Mouse (Mus musculus) embryo, embryonic 11 days (tissue): ENCODE measurements at regions not wholly inside any gene's neighbourhood (a gene's known extent, or its start where the extent isn't known, plus 50 kb on each side); places are given as distances from the start of the nearest gene placed in this dataset.

ENCODE experiments used
- DNase-seq: peaks from one replicate; pipeline ENCODE4 v3.0.0-alpha.2; 2015

GRCm38 (mm10) chr12:73491370-73491769, 54.8 kb downstream of the Tmem30b start:
- no peak for DNase-seq

DNA sequence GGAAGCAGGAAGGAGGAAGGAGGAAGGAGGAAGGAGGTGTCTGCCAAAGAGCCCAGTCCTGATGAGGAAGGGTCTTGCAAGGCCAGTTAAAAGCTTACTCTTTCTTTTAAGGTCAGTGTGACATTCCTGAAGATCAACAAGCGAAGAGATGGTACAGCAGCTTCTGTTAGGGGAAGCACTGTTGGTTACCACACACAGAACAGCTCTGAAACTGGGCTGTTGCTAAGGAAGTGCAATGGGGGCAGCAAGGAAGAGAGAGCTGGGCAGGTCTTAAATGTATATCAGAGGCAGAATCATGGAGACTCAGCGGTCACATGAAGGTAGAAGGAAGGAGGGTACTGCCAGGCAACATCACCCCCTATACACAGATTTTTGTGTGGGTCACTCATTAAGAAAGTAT, 63.3 kb downstream of the Tmem30b start:
- no peak for DNase-seq

- no peak for DNase-seq
Observed at GRCm38 (mm10) chr12:73482275-73482674, 63.9 kb downstream of the Tmem30b start.

- DNase-seq = no peak
Observed at GRCm38 (mm10) chr12:73481705-73482104, 64.5 kb downstream of the Tmem30b start.

DNA sequence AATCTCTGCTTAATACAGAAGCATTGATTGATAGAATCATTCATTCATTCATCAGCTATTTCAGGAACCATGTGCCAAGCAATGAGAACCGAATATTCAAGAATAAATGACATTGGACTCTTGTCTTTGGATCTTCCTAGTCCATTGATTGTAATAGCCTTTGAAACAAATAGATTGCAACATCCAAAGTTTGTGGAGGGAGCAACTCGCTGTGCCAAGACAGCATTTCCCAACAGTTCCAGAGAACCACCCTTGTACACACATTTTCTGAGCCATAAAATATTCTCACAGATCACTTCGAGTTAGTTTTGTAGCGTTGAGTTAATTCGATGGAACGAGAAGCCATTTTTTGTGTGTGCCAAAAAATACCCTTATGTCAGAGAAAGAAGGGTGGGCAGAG, 65.0 kb downstream of the Tmem30b start:
- DNase-seq = no peak

DNA sequence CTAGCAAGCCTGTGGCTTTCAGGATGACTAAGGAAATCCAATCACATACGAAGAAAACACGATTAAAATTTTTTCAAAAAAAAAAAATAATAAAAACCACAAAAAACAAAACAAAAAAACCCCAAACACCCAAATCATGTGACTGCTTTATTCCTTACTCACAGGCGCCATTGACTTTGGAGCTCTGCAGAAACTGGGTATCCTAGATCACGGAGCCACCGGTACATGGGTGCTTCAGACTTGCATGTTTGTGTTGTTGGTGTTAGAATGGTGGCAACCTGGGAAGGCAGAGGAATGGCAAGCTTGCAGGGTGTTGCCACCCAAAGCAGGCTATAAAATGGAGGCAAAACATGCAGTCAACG, 65.6 kb downstream of the Tmem30b start:
- no peak for DNase-seq

DNA sequence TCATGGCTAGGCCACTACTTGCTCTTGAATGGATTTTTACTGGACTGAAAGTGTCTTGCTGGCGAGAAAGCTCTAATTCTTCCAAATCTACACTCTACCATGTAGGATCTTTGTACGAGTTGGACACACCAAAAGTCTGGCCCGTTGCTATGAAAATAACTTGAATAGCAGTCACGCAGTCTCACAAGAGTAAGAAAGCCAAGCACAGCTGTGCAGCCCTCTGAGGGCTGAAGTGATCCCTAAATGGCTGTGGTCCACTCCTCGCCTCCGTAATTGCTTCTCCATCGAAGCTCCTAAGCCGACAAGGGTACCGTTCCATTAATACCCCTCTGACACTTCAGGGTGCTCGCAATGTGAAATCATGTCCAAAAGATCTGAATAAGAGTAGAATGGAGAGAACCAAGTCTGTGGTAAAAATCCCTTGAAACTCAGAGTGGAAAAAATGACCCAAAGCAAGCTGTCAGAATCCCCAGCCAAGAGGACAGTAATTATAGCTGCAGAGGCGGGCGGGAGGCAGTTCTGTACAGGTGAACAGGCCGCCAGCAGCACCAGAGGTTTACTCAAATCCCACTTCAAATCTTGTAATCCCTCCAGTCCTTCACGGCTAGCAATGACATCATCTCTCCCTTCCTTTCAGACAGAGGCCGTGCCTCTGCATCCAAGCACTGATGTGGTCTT, 66.1 kb downstream of the Tmem30b start:
- no peak for DNase-seq

DNA sequence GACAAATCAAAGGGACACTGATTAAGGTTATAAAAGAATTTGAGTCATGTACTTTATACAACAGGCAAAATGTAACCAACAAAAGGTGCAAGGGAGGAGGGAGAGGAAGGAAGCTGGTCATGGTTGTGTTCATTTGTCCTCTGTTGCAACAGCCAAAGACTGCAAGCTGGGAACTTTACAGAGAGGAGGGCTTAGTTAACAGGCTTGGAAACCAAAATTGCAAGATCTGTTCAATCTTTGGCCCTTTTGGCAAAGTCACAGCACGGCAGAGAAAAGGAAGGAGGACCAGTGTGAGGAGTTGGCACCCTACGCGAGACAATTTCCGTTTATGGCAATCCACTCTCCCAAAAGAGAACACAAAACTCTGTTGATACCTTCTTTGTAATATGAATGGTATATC, 67.6 kb downstream of the Tmem30b start:
- DNase-seq = no peak

DNA sequence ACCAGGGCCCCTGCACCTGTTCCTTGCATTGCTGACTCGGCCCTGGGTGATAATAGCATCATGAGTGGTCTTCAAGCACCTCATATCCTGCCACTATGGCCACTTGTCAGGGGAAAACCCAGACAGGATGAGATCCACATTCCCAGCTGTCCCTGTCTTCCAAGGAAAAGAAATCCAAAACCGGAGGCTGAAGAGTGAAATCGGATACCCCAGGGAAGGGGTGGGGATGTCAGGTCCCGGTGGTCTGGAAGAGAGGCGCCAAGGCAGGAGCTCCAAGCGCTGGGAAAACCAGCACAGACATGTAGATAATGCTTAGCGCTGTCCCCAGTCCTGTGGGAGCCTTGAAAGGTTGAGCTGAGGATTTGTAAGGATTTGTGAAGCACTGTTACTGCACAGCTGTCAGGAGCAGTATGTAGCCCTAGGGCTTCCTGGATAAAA, 69.8 kb downstream of the Tmem30b start:
- peak; percentile 64 for DNase-seq

DNA sequence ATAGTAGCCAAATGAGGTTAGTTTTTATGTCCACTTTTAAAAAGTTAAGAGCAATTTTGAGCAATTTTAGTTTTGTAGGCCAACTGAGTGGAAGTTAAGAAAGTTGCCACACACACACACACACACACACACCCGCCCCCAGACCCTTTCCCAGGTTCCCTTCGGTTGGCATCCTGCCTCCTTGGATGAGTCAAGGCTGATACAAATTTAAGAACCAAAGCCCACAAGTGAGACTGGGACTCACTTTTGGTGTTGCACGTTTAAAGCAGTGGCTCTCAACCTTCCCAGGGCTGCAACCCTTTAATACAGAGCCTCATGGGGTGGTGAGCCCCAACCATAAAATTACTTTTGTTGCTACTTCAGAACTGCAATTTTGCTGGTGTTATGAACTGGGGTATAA, 70.4 kb downstream of the Tmem30b start:
- no peak for DNase-seq

DNA sequence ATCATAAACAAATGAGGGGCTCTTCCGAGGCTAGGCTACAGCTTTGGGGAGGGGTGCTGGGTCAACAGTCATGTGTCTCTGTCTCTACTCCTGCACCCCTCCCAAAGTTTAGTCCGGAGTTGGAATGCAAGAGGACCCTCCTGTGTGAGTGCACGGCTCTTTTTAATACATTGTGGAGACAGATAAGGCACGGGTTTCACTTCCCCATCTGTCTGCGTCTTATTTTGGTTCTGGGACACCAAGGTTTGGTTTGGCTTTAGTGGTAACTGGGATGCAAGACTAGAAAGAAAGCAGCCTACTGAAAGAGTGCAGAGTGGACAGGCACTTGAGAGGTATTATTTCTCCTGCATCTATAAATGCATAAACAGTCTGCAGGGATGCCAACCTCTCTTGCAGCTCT, 71.2 kb downstream of the Tmem30b start:
- DNase-seq = no peak

GRCm38 (mm10) chr12:73473111-73473510, 73.1 kb downstream of the Tmem30b start:
- DNase-seq = no peak

DNA sequence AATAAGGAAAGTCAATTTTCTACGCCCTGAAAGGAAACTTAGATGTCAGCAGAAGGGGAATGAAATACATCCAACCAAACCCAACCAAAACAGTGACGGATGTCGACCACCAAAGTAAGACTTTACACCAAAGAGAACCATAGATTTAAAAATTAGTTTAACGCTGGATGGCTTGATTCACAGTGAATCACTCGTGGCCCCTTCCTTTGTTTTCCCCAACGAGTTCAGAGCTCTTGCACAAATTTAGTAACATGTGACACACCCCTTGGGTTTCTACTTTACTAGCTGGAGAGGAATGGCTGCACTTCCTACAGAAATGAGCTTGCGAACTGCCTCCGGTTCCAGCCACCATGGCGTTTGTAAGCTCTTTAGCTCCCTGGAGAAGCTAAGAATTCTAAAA, 74.2 kb downstream of the Tmem30b start:
- DNase-seq = no peak

GRCm38 (mm10) chr12:73466484-73466883, 79.7 kb downstream of the Tmem30b start:
- peak; percentile 49 for DNase-seq

DNA sequence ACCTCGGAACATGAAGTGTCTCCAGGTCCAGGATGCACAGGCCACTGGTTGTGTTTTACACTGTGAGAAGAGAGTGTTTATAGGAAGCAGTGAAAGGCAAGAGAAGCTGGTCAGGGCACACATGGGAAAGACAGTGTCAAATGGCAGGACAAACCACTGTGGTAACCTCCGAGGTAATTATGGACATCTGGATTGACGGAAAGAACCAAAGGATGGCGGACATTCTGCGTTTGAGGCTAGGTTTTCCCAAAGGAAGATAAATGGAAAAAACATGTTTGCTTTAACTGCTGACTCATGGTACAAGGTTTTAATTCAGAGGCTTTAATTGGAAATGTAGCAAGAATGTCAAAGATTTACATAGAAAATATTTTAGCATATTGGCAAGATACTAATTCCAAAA, 80.2 kb downstream of the Tmem30b start:
- DNase-seq = peak; percentile 53

DNA sequence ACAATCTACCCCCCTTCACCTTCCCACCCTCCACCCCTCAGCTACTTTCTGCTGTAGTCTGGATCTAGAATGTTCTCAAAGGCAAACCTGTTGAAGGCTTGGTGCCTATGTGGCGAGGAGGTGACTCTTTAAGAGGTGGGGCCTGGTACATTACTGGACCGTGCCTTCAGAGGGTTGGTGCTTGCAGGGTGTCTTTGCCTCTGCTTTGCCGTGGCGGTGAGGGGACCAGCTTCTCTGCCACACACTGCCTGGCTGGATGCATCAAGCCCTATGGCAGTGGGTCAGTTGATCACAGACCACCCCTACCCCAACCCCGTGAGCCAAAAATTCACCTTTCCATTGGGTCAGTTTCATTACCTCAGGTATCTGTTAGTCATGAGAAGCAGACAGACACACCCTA, 81.9 kb downstream of the Tmem30b start:
- no peak for DNase-seq

GRCm38 (mm10) chr12:73462091-73462490, 84.1 kb downstream of the Tmem30b start:
- DNase-seq = no peak

DNA sequence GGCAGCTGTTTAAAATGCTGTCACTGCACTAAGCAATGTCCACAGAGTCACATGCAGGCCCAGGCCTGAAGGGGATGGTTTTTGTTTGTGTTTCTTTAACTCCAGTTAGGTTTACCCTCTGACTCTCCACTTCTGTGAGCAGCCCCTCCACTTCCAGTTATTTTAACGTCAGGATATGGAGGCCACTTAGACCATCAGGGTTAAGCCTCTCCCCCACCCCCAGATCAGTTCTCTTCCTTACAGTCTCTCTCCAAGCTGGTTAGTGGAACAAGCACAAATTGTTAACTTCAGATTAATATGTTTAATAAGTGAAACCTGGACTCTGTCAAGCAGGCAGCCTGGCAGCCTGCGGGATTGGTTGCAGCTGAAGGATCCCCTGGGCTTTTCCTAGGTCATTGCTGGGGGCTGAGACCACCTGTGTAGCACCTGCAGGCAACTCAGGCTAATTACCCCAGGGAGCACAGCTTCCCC, 85.9 kb downstream of the Tmem30b start:
- DNase-seq = peak; percentile 60

DNA sequence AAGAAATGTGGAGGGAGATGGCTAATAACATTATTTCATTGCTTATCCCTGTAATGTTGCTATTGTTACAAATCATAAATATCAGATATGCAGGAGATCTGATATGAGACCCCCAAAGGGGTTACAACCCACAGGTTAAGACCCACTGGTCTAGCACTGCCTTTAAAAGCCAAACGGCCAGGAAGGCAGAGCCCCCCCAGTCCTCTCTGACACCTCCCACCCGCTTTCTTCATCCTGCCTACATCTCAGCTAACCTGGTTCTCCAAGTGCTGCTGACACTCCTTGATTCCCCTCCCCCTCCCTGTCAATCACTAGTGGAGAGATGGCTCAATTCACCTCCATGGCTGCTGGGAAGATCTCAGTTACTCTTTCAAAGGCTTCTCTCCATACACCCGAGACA, 94.9 kb downstream of the Tmem30b start:
- no peak for DNase-seq

DNA sequence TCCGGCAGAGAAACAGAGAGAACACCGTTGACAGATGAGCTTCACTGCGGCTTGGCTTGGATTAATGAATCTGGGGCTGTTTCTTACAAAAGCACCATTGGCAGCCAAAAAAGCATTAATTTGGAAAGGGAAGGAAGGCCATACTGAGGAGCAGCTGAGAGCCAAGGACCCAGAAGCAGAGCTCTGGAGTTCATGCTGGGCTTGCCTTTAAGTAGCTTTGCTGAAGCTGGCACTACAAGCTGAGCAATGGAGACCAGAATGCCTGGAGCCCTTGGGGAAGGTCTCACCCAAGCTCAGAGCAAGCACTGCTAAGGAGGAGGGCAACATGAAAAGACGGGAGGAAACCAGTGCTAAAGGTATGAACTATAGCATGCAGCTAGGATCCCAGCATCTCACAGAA, 95.7 kb downstream of the Tmem30b start:
- DNase-seq = no peak

- DNase-seq = peak; percentile 59
Observed at GRCm38 (mm10) chr12:73449911-73450520, 96.2 kb downstream of the Tmem30b start.

DNA sequence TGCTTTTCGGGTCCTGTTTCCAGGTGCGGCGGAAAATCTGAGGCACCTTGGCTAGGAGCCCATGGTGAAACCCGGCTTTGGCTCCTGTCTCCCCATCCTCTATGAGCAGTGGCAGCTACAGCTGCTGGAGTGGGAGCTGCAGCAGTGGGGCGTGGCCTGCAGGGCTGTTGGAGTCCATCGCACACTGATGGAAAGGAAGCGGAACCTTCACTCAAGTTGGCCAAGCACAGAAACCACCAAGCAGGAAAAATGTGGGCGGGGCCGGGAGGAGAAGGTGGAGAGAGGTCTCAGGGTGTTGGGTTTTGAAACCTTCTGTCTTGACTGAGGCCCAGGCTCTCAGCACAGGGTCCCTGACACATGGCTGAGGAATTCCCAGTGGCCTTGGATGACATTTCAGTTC, 97.1 kb downstream of the Tmem30b start:
- DNase-seq = peak; percentile 54

DNA sequence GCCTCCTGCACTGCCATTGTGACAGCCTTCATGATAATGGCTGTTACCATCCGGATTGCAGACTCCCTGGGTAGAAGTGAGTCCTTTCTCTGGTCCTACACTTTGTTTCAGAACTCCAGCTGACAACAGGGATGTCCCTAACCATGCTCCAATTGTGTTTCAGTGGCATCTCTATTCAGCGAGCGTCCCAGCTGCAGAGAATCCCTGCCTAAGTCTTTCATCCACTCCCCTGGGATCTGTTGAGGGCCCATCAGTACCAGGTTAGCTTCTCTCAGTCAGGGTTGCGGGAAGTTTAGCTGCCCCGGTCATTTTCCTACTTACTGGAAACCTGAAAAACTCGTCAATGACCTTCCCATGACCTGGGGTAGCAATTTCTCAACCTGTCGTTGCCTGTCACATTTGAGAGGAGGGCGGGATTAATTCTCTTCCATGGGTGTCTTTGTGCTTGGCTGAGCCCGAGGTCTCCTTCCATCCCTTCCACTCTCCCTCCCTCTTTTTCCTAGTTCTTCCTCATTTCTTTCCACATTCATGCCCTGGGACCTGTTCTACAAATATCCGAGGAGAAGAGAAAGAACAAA, 97.7 kb downstream of the Tmem30b start:
- peak; percentile 47 for DNase-seq

GRCm38 (mm10) chr12:73447172-73447571, 99.0 kb downstream of the Tmem30b start:
- DNase-seq = no peak

DNA sequence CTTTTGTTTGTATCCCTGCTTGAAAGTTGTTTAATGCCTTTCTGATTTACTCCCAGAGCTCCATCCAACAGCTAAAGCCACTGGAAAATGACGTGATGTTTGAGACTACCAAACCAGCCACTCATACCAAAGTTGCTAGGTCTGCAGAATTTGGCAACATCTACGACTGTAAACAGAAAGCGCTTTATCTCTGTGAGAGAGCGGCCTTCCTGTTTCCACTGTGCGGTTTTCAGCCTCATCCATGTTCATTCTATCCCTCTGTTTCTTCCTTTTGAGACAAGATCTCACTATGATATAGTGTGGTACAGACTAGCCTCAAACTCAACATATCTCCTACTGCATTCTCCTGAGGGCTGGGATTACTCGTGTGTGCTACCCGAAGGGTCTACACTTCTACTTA, 100.0 kb downstream of the Tmem30b start:
- no peak for DNase-seq
